ENCODE assay signal across 10 mouse cellular contexts in genomic region chr9:110944265-110944664, GRCm38 (mm10). TPM values are rescaled to one million over a fixed set of nuclear protein-coding genes. Genes with fewer than 3 reads are reported as not detected.
DNase-seq lines count a peak whose midpoint lies in the region; ATAC-seq and TF ChIP-seq lines count a peak whose summit lies in the region.
"Had no signal": no experiment of that assay in that cellular context is flagged by ENCODE, and none has a peak within 500 bp of the region (broad histone marks: within the 10 kb centered on the region; RNA-seq: fewer than 3 reads in every experiment).

No protein-coding gene starts in this region.

- peak; percentile 26 for TF ChIP-seq RAD21 in CH12.LX (IDR thresholded peaks at IDR 0.05; ENCODE audit: low read depth, low read length)

- peak; percentile 70 for TF ChIP-seq CTCF in kidney, postnatal 0 days (IDR thresholded peaks at IDR 0.05; ENCODE audit: low read depth)
- peak; percentile 46 to 60 for TF ChIP-seq CTCF in CH12.LX (conservative IDR thresholded peaks at IDR 0.05 in 1 of 2, IDR thresholded peaks at IDR 0.05 in 1 of 2; ENCODE audit: low read depth in 2 of 2, low read length in 2 of 2)

- H3K9ac ChIP-seq in kidney, postnatal 0 days (ENCODE audit: low read depth, low read length) = no peak overlapping the region
- no peak overlapping the region for H3K9ac ChIP-seq in CH12.LX (ENCODE audit: insufficient read depth, low read depth)
- H3K9ac ChIP-seq: forebrain, embryonic 15.5 days had no signal

- peaks cover 26% of the 10 kb centered on the region for H3K27me3 ChIP-seq in kidney, postnatal 0 days (ENCODE audit: insufficient read depth, low read length)
- H3K27me3 ChIP-seq in CH12.LX (replicated peaks) = no peaks in the 10 kb centered on the region

- DNase-seq in kidney, postnatal 0 days (ENCODE audit: low spot score) = peak; percentile 55
- DNase-seq in kidney, adult 8-10 months = no peak
- peak; percentile 20 for DNase-seq in CH12.LX (ENCODE audit: extremely low read depth)
- peak; percentile 42 for DNase-seq in T-cell, adult 2 months (ENCODE audit: low spot score)
- DNase-seq in lung, postnatal 14 days = peak; percentile 35
- DNase-seq in urinary bladder, postnatal 14 days (ENCODE audit: low spot score) = no peak
- DNase-seq in urinary bladder, adult 18-20 months (ENCODE audit: low spot score in 2 of 2) = no peak
- no peak for DNase-seq in gastrocnemius, postnatal 14 days

- H3K79me2 ChIP-seq in CH12.LX (replicated peaks; ENCODE audit: control insufficient read depth, extremely low read depth, insufficient read depth, poor library complexity, severe bottlenecking) = no peaks in the 10 kb centered on the region

- dilution Hi-C loops in CH12.LX (cut with MboI; ENCODE audit: extremely low pct_ligation_motif_present, extremely low pct_unique_long_range_greater_than_20kb, low sequenced_read_pairs) = no loop called here

- no peak overlapping the region for H3K27ac ChIP-seq in kidney, postnatal 0 days
- no peak overlapping the region for H3K27ac ChIP-seq in CH12.LX (ENCODE audit: insufficient read depth, low read depth)
- H3K27ac ChIP-seq: forebrain, embryonic 15.5 days had no signal

- TF ChIP-seq EP300 in CH12.LX (IDR thresholded peaks at IDR 0.05; ENCODE audit: low read length) = no peak

- no peak overlapping the region for H3K4me3 ChIP-seq in kidney, postnatal 0 days (replicated peaks; ENCODE audit: low read depth, low read length)
- no peak overlapping the region for H3K4me3 ChIP-seq in CH12.LX (replicated peaks in 1 of 3; ENCODE audit: low read depth in 2 of 3, low read length in 2 of 3, poor library complexity in 1 of 3)
- H3K4me3 ChIP-seq: forebrain, embryonic 15.5 days had no signal

- H3K4me2 ChIP-seq in kidney, postnatal 0 days (ENCODE audit: low read length) = no peak overlapping the region
- no peak overlapping the region for H3K4me2 ChIP-seq in CH12.LX (ENCODE audit: insufficient read depth, low read depth, poor library complexity, severe bottlenecking)
- H3K4me2 ChIP-seq: forebrain, embryonic 15.5 days had no signal

- TF ChIP-seq POLR2A in CH12.LX (IDR thresholded peaks at IDR 0.05; ENCODE audit: low read depth, low read length) = no peak

- no peaks in the 10 kb centered on the region for H3K36me3 ChIP-seq in kidney, postnatal 0 days (ENCODE audit: insufficient read depth, low read length)
- no peaks in the 10 kb centered on the region for H3K36me3 ChIP-seq in CH12.LX (replicated peaks in 1 of 2; ENCODE audit: control insufficient read depth in 1 of 2, insufficient read depth in 1 of 2, low read length in 1 of 2)
- H3K36me3 ChIP-seq: forebrain, embryonic 15.5 days had no signal

- H3K9me3 ChIP-seq in kidney, postnatal 0 days (replicated peaks; ENCODE audit: low read length) = no peaks in the 10 kb centered on the region
- H3K9me3 ChIP-seq in CH12.LX (replicated peaks; ENCODE audit: low read length) = no peaks in the 10 kb centered on the region
- H3K9me3 ChIP-seq: forebrain, embryonic 15.5 days had no signal

- in situ Hi-C loops in CH12.LX (cut with MboI; ENCODE audit: low pct_ligation_motif_present, low pct_unique_long_range_greater_than_20kb, low sequenced_read_pairs) = no loop called here

- no peaks in the 10 kb centered on the region for H3K4me1 ChIP-seq in kidney, postnatal 0 days (replicated peaks; ENCODE audit: insufficient read depth, low read length)
- no peaks in the 10 kb centered on the region for H3K4me1 ChIP-seq in CH12.LX (ENCODE audit: control insufficient read depth in 1 of 2, insufficient read depth in 2 of 2)
- H3K4me1 ChIP-seq: forebrain, embryonic 15.5 days had no signal

- intact Hi-C loops in gastrocnemius, postnatal 14 days (cut with DNase I; ENCODE audit: low total_unique reads) = no loop called here

- ATAC-seq in kidney, postnatal 0 days (replicated peaks; ENCODE audit: low FRiP score, low read depth) = no peak
- ATAC-seq: forebrain, embryonic 15.5 days had no signal

- whole genome bisulfite sequencing in kidney, postnatal 0 days = 39% methylated on average over 13 of the region's 13 CpGs

TF ChIP-seq in CH12.LX, 34 proteins besides CTCF, POLR2A, EP300 and RAD21:
- TF ChIP-seq JUND (conservative IDR thresholded peaks at IDR 0.05; ENCODE audit: low read depth, low read length) = no peak
- peak; percentile 28; the same call in 1 of the 2 replicates for TF ChIP-seq SMC3 (IDR thresholded peaks at IDR 0.05; ENCODE audit: low read depth, low read length)

RNA-seq across cellular contexts. Expression of gene Tdgf1, which starts 1.7 kb away (rescaled TPM):
- not detected in 2 replicates for polyA plus RNA-seq in kidney, postnatal 0 days (2015; fragmentation: Nextera tagmentation; extraction: Ambion mirVana)
- not detected in 2 replicates for total RNA-seq in CH12.LX (2012; rRNA removed)
- total RNA-seq in CH12.LX (2014; rRNA removed) = not detected in 2 replicates
- polyA plus RNA-seq in CH12.LX (2012; ENCODE audit: insufficient read length, low read depth) = not detected in 2 replicates
- total RNA-seq in gastrocnemius, postnatal 14 days (2021) = not detected
- polyA plus RNA-seq: forebrain, embryonic 15.5 days had no signal

RNA-seq across cellular contexts. Expression of gene Lrrc2, which starts 7.1 kb away (rescaled TPM):
- 0.33 and 0.51 TPM in 2 replicates for polyA plus RNA-seq in kidney, postnatal 0 days (2015; fragmentation: Nextera tagmentation; extraction: Ambion mirVana)
- total RNA-seq in CH12.LX (2012; rRNA removed) (1.0 and 1.6 TPM in 2 replicates), CH12.LX (2014; rRNA removed) (3.6 and 3.8 TPM in 2 replicates)
- 1.5 and 1.6 TPM in 2 replicates for polyA plus RNA-seq in CH12.LX (2012; ENCODE audit: insufficient read length, low read depth)
- total RNA-seq in gastrocnemius, postnatal 14 days (2021) = 10 to 100 TPM; 23.7 to 24.1 TPM

RNA-seq across cellular contexts. Expression of gene Fam240a, which starts 27.6 kb away (rescaled TPM):
- not detected in 2 replicates for polyA plus RNA-seq in kidney, postnatal 0 days (2015; fragmentation: Nextera tagmentation; extraction: Ambion mirVana)
- total RNA-seq in CH12.LX (2012; rRNA removed) (not detected in 2 replicates), CH12.LX (2014; rRNA removed) (not detected in 2 replicates)
- polyA plus RNA-seq in CH12.LX (2012; ENCODE audit: insufficient read length, low read depth) = not detected in 2 replicates
- total RNA-seq in gastrocnemius, postnatal 14 days (2021) = 1 to 10 TPM in 1 of 2 experiments, under 1 TPM in 1; 0.78 to 2.6 TPM
- total RNA-seq: layer of hippocampus, adult 18-20 months had no signal
- polyA plus RNA-seq: forebrain, embryonic 15.5 days had no signal

RNA-seq across cellular contexts. Expression of gene Rtp3, which starts 46.1 kb away (rescaled TPM):
- 0.56 and 0.89 TPM in 2 replicates for polyA plus RNA-seq in kidney, postnatal 0 days (2015; fragmentation: Nextera tagmentation; extraction: Ambion mirVana)
- not detected in 2 replicates for total RNA-seq in CH12.LX (2012; rRNA removed)
- total RNA-seq in CH12.LX (2014; rRNA removed) = not detected in 2 replicates
- polyA plus RNA-seq in CH12.LX (2012; ENCODE audit: insufficient read length, low read depth) = not detected in 2 replicates
- 1 to 10 TPM; 1.2 to 1.3 TPM for total RNA-seq in gastrocnemius, postnatal 14 days (2021)
- polyA plus RNA-seq: forebrain, embryonic 15.5 days had no signal

Comparison
In these comparisons a context has a peak if more than half of its experiments do, and no peak if none do; other contexts are left out.
1. DNase-seq: peak in kidney, postnatal 0 days (single experiment), CH12.LX (single experiment), T-cell, adult 2 months (single experiment) and lung, postnatal 14 days (single experiment); none in kidney, adult 8-10 months (0 of 2), urinary bladder, postnatal 14 days (single experiment), urinary bladder, adult 18-20 months (0 of 2) and gastrocnemius, postnatal 14 days (single experiment).
2. RNA of gene Lrrc2, which starts 7.1 kb away (total RNA-seq): 23.7 to 24.1 TPM in gastrocnemius, postnatal 14 days; 1.0 to 3.8 TPM in CH12.LX; every median in the first group is over 4 times any median in the second.